Mouse (Mus musculus) hindbrain, embryonic 12.5 days (tissue): ENCODE results near the gene Mybbp1a. TPM values are rescaled to one million over a fixed set of nuclear protein-coding genes. Genes with fewer than 3 reads are reported as not detected.

Experiments used
- ATAC-seq: fragments of 200-750 bp; cut with Nextera tagmentation; 2 replicates; pipeline ENCODE4 v1.8.0; 2017; ENCODE audit warnings: moderate TSS enrichment; ENCODE audit not compliant: low FRiP score
- H3K27ac ChIP-seq: fragments of 300-500 bp; sonication (generic); 2 replicates; pipeline ENCODE4 v1.5.1; 2016; ENCODE audit warnings: mild to moderate bottlenecking
- H3K27me3 ChIP-seq: fragments of 300-500 bp; sonication (generic); 2 replicates; pipeline ENCODE4 v1.6.1; 2016; ENCODE audit warnings: mild to moderate bottlenecking
- H3K36me3 ChIP-seq: fragments of 300-500 bp; sonication (generic); 2 replicates; pipeline ENCODE4 v1.6.1; 2016; ENCODE audit warnings: mild to moderate bottlenecking
- H3K4me1 ChIP-seq: fragments of 300-500 bp; sonication (generic); 2 replicates; pipeline ENCODE4 v1.6.1; 2016
- H3K4me2 ChIP-seq: fragments of 300-500 bp; sonication (generic); replicated peaks from 2 replicates; pipeline ENCODE4 v1.6.1; 2016; ENCODE audit warnings: mild to moderate bottlenecking
- H3K4me3 ChIP-seq: fragments of 300-500 bp; sonication (generic); 2 replicates; pipeline ENCODE4 v1.5.1; 2016; ENCODE audit warnings: mild to moderate bottlenecking
- H3K9ac ChIP-seq: fragments of 300-500 bp; sonication (generic); 2 replicates; pipeline ENCODE4 v1.6.1; 2016; ENCODE audit warnings: mild to moderate bottlenecking, moderate library complexity
- H3K9me3 ChIP-seq: fragments of 300-500 bp; sonication (generic); replicated peaks from 2 replicates; pipeline ENCODE4 v1.6.1; 2016; ENCODE audit warnings: mild to moderate bottlenecking
- WGBS: fragments of 180-500 bp; shearing (Covaris S2); methylation state at CpG from one replicate; pipeline ENCODE4 v1.1.7; 2016; 5-methylcytosine and 5-hydroxymethylcytosine counted together
- polyA plus RNA-seq: library from polyadenylated mRNA; unstranded; fragments of >200 nt; fragmentation: Nextera tagmentation; extraction: Ambion mirVana; gene quantifications from 2 replicates; pipeline ENCODE4 v1.2.1, GENCODE M21; 2016

Gene Mybbp1a
- polyA plus RNA-seq, 1 experiment from 2014 or later = 112 TPM

DNA sequence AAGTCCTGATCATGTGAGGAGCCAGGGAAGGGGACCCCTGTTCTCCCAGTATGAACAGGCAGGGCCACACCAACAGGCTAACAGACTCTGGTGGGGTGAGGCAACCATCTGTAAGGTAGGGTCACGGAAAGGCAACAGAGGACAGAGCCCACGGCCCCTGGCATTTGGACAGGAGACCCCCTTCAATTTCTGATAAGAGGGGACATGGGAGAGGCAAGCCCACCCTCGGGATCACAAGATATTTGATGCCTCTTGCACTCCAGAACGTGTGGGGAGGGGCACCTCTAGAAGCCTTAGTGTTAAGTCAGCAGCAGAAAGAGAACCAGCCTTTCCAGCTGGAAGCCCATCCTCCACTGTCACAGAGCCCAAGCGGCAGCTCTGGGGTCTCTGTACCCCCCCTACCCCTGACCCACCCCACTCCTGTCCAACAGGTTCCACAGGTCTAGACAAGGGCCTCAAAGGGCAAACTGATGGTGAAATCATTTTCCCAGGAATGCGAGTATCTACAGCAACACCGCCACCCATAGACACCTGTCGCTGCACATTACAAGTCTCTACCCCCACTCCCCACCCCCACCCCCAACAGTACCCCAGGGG is 35.0 kb upstream of the Mybbp1a start:
- peaks cover 33% of the 10 kb centered on the region for H3K27me3 ChIP-seq
- no peak overlapping the region for H3K27ac ChIP-seq
- no peaks in the 10 kb centered on the region for H3K36me3 ChIP-seq
- no peak overlapping the region for H3K9ac ChIP-seq
- no peak overlapping the region for H3K4me2 ChIP-seq
- H3K9me3 ChIP-seq = no peaks in the 10 kb centered on the region
- no peak for ATAC-seq
- peaks cover 25% of the 10 kb centered on the region for H3K4me1 ChIP-seq
- no peak overlapping the region for H3K4me3 ChIP-seq
- 52% methylated on average over 8 of the region's 8 CpGs for WGBS

DNA sequence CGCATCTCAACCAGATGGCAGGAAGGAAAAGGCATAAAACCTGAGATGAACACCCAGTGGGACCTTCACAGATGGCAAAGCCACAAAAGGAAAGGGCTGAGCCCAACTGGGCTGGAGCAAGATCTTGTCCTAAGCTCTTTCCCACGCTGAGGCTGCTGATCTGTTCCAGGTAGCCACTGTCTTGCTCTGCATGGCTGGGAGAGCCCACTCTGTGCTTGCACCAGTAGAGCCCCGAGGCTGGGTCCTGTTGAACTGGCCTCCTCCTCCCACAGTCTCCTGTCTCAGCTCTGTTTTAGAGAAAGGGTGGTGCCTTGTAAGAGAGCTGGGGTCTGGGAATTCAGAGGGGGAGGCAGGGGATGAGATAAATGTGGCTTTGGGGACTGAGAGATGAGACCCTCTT is 34.1 kb upstream of the Mybbp1a start:
- Histone ChIP-seq H3K27me3 (peaks cover 42% of the 10 kb centered on the region), H3K9ac (no peak overlapping the region), H3K27ac (no peak overlapping the region), H3K36me3 (no peaks in the 10 kb centered on the region), H3K9me3 (no peaks in the 10 kb centered on the region), H3K4me2 (no peak overlapping the region), H3K4me1 (peaks cover 27% of the 10 kb centered on the region), H3K4me3 (no peak overlapping the region)
- ATAC-seq = no peak
- WGBS = 22% methylated on average over 3 of the region's 3 CpGs

DNA sequence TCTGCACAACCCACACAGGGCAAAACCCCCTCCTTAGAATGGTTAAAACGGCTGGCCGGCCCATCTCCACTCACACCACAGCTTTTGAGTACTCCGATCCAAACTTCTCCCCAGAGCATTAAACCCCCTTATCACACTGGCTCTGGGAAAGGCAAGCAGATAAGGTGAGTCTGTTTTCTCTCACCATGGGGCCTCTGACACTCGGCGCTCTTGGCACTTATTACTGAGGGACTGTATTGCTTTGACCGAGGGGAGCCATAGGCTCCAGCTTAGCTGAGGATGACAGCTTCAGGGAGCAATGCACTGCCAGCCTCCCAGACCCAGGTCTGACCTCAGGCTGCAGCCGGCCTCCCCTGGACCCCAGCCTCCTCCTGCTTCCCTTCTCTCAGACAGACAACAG is 33.6 kb upstream of the Mybbp1a start:
- WGBS = 13% methylated on average over 7 of the region's 7 CpGs

DNA sequence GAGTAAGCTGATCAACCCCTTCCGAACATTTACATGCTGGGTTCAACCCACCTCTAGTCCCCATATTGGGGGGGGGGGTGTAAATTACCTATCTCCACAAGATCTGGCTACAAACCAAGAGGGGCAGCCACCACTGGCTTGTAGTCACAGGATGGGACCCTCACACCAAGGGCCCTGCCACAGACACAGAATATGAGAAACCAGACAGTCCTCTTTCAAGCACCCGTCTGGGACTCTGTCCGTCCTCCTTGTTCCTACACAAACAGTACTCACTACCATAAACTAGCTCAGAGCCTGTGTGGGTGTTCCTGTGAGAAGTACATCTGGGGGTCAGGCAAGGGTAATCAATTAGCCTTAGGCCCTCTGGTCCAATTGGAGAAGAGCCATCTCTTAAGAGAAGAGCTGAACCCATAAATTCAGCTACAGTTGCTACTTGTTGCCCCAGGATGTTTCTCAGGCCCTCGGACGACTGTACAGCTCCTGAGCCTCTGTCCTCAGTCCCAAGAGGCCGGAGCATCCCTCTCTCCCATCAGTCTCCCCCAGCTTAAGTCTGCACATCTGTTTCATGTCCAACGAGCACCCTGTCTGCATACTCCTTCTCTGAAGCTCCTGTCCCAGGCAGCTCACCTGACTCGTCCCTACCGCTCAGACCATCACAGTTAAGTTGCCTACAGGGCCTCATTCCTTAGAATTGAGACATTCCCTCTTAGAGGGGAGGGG is 32.5 kb upstream of the Mybbp1a start:
- no peaks in the 10 kb centered on the region for H3K36me3 ChIP-seq
- H3K4me2 ChIP-seq = no peak overlapping the region; the same call in 1 of the 2 replicates
- H3K4me3 ChIP-seq = no peak overlapping the region
- no peak overlapping the region for H3K9ac ChIP-seq
- H3K9me3 ChIP-seq = no peaks in the 10 kb centered on the region
- H3K27me3 ChIP-seq = peaks cover 57% of the 10 kb centered on the region
- H3K27ac ChIP-seq = no peak overlapping the region
- H3K4me1 ChIP-seq = peaks cover 27% of the 10 kb centered on the region
- 68% methylated on average over 9 of the region's 9 CpGs for WGBS
- ATAC-seq = no peak

More for the DNA sequence above, 33.6 kb upstream of the Mybbp1a start:
- Histone ChIP-seq H3K4me2 (no peak overlapping the region), H3K4me1 (peaks cover 27% of the 10 kb centered on the region), H3K9me3 (no peaks in the 10 kb centered on the region), H3K27me3 (peaks cover 47% of the 10 kb centered on the region), H3K4me3 (no peak overlapping the region), H3K9ac (no peak overlapping the region), H3K27ac (no peak overlapping the region), H3K36me3 (no peaks in the 10 kb centered on the region)
- ATAC-seq = no peak

DNA sequence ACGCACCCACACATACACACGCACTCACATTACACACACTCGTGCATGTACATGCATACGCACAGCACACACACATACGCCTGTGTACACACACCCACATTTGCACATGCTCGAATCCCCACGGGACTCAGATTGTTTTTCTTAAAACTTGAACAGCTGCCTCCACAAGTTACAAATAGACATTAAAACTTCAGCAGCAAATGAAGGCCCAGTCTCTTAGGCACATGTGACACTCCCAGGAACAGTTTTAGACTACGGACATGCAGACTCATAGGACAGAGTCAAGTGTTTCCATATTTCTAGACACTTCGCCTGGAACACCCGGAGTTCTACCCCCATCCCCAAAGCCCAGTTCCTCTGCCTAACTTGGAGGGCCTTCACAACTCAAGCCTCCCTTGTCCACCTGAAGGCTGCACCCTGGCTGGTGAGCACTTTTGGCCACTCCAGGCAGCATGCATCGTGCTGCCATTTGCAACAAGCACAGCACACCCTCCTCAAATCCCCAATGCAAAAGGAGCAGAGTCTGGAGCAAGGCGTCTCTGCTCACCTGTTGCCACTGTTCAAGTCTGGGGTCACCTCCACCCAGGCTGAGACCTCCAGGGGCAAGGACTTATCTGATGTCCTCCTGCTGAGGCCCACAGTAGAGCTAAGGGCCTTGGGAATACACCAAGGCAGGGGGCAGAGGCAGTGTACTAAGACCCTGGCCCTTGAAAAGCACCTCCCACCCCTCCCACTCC is 31.3 kb upstream of the Mybbp1a start:
- H3K4me2 ChIP-seq = peak overlapping the region; percentile 99
- ATAC-seq = no peak
- no peak overlapping the region for H3K9ac ChIP-seq
- 75% methylated on average over 12 of the region's 12 CpGs for WGBS
- H3K27ac ChIP-seq = no peak overlapping the region
- H3K4me1 ChIP-seq = peaks cover 27% of the 10 kb centered on the region
- H3K4me3 ChIP-seq = no peak overlapping the region
- peaks cover 59% of the 10 kb centered on the region for H3K27me3 ChIP-seq
- no peaks in the 10 kb centered on the region for H3K9me3 ChIP-seq
- H3K36me3 ChIP-seq = no peaks in the 10 kb centered on the region

DNA sequence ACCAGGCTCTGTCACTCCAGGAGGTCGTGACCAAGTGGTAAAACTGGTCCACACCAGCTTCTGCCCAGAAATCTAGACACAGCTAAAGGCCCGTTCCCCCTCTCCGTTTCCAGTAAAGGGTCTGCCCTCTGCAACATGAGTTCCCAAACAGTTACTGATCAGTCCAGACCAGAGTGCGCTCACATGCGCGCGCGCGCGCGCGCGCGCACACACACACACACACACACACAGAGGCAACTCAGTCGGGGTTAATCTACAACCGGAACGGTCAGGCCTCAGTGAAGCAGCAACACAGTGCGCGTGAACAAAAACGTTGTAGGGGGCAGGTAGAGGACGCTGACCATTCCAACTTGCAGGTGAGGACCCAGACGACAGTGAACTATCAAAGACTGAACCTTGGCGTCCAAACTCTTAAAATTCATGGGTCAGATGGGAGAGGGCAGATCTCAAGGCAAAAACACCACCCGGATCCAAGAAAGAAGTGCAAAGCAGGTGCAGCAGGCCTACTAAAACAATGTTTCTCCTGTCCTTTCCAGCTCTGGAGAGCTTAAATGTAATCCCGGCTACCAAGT is 30.5 kb upstream of the Mybbp1a start:
- Histone ChIP-seq H3K4me3 (peak overlapping the region; percentile 64), H3K27me3 (peaks cover 59% of the 10 kb centered on the region), H3K27ac (no peak overlapping the region), H3K9me3 (no peaks in the 10 kb centered on the region), H3K4me2 (peak overlapping the region; percentile 99), H3K9ac (peak overlapping the region; percentile 77; the same call in 1 of the 2 replicates), H3K4me1 (peaks cover 27% of the 10 kb centered on the region), H3K36me3 (no peaks in the 10 kb centered on the region)
- WGBS = 1% methylated on average over 25 of the region's 25 CpGs
- ATAC-seq = no peak

DNA sequence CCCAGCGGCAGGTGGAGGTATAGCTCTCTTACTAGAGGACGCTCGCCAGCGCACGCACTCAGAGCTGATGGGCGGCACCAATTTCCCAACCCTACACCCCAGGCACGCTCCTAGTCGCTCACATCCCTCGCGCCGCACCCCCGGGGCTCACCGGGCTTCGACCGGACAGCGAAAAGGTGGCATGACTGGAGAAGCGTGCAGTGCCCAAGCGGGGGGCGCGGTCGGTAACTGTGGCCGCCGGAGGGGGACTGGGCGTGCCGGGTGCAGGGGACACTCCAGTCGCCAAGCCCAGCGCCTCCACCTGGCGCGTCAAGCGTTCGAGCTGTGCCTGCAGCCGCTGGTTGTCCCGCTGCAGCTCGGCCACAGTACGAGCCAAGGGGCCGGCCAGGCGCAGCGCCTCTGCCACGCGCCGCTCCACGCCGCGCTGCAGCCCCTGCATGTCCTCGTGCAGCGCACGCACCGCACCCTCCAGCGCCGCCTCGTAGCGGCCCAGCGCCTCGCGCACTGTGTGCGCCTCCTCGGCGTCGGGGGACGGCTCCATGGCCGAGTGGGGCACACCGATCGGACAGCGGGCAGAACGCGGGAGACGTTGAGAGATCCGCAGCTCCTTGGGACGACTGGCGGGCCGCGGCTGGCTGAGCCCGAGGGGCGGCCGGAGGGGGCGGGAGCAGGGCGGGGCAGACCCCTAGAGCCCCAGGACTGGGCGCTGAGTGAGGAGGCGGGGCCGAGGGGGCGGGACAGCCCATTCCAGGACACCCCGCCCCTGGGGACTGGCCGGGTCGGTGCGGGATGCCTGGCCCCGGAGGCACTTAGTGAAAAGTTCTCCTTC is 29.8 kb upstream of the Mybbp1a start, which contains the start of gene Smtnl2:
Smtnl2 (minus strand) TSS at position 621 of the 829 bp plus-strand sequence.
- Histone ChIP-seq H3K36me3 (no peaks in the 10 kb centered on the region), H3K27me3 (peaks cover 59% of the 10 kb centered on the region), H3K27ac (0 out of 2 replicates have a peak within 1 kb of the TSS, but pooled peaks have one; percentile 30), H3K4me3 (peak within 1 kb of the TSS; percentile 64), H3K9ac (peak within 1 kb of the TSS; percentile 77), H3K4me1 (peaks cover 26% of the 10 kb centered on the region), H3K4me2 (peak within 1 kb of the TSS; percentile 99), H3K9me3 (no peaks in the 10 kb centered on the region)
- under 1% methylated on average over 84 of the region's 86 CpGs for WGBS
- peak; percentile 81 for ATAC-seq

DNA sequence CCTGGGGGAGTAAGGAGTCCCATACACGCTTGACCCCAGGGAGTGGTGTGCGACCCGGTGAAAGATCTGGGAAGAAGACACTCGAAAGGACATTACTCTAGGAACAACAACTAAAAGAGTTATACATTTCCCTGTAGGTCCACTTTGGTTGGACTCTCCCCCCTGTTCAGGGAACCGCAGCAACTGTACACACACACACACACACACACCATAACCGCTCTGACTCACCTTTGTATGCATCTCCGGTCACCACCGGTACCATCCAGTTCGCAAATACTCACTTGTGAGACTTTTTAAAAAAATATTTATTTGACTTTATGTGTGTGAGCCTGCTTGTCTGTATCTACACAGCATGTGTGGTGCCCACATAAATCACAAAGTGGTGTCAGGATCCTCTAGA is 29.2 kb upstream of the Mybbp1a start:
- H3K9me3 ChIP-seq = no peaks in the 10 kb centered on the region
- 30% methylated on average over 9 of the region's 9 CpGs for WGBS
- H3K27me3 ChIP-seq = peaks cover 58% of the 10 kb centered on the region
- H3K27ac ChIP-seq = no peak overlapping the region
- peaks cover 21% of the 10 kb centered on the region for H3K4me1 ChIP-seq
- no peak for ATAC-seq
- no peaks in the 10 kb centered on the region for H3K36me3 ChIP-seq
- H3K4me2 ChIP-seq = peak overlapping the region; percentile 99
- H3K4me3 ChIP-seq = peak overlapping the region; percentile 64
- peak overlapping the region; percentile 77 for H3K9ac ChIP-seq

DNA sequence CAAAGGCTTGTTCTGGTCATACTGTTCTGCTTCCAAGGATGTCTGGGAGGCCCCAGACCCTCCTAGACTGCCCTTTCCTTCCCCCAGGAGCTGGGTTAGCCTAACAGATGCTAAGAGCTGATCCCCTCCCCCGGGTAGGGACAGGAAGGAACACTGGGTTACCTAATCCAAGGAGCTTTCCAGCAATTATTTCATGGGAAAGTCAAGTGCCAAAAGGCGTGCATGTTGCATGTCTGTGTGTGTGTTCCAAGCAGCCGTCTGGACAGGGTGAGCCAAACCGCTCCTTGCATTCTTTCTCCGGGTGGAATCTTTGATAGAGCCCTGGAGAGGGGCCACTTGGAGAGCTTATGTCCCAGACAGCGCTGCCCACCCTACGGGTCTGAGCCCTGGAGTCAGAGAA is 28.1 kb upstream of the Mybbp1a start:
- H3K4me1 ChIP-seq = peaks cover 29% of the 10 kb centered on the region
- H3K4me3 ChIP-seq = no peak overlapping the region
- H3K36me3 ChIP-seq = no peaks in the 10 kb centered on the region
- no peak overlapping the region for H3K9ac ChIP-seq
- H3K27ac ChIP-seq = no peak overlapping the region
- H3K27me3 ChIP-seq = peaks cover 55% of the 10 kb centered on the region
- H3K9me3 ChIP-seq = no peaks in the 10 kb centered on the region
- WGBS = 86% methylated on average over 7 of the region's 7 CpGs
- ATAC-seq = no peak
- H3K4me2 ChIP-seq = no peak overlapping the region

DNA sequence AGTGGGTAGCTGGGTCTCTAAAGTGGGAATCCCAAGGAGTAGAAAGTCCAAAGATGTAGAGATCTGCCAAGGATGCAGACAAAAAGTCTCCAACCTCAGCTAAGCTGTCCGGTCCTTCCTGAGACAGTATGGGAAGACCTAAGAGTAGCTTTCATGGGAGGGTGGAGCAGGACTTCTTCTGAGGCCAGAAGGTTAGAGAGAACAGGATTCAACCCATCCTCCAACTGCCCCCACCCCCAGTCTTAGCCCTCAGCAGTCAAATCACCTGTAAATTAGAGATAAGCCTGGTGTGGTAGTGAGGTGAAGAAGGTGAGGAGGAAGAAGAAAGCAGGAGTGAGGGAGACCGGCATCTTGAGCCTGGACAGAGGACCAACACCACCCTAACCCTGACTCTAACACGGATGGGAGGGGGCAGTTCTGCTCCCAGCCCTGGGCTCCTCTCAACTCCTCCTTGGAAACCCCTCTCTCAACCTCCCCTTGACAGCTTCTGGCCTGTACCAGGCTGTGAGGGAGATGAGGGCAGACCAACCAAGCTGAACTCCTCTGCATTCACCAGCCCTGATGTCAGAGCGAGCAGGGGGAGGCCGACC is 27.5 kb upstream of the Mybbp1a start:
- H3K27ac ChIP-seq = no peak overlapping the region
- H3K9me3 ChIP-seq = no peaks in the 10 kb centered on the region
- H3K4me3 ChIP-seq = no peak overlapping the region
- H3K4me1 ChIP-seq = peaks cover 33% of the 10 kb centered on the region
- no peak for ATAC-seq
- H3K27me3 ChIP-seq = peaks cover 48% of the 10 kb centered on the region
- no peaks in the 10 kb centered on the region for H3K36me3 ChIP-seq
- H3K9ac ChIP-seq = no peak overlapping the region
- WGBS = 63% methylated on average over 5 of the region's 5 CpGs
- H3K4me2 ChIP-seq = no peak overlapping the region

DNA sequence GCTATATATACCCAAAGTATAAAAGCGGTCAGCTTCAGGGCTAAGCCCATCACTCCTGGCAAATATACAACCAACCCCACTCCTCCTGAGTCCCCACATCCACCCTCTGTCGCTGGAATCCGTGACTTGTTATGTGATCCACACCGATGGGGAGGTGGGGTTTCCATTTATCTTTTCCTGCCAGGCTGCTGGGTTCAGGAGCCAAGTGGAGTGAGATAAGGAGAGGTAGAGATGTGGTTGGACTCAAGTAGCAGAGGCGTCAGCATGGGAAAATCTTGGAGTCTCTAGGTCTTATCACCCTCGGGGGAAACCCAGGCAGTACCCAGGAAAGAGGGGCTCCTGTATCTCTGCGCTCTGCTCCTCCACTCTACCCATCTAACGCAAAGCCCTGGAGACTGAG is 26.0 kb upstream of the Mybbp1a start:
- ATAC-seq = no peak
- Histone ChIP-seq H3K27me3 (peaks cover 36% of the 10 kb centered on the region), H3K4me1 (peaks cover 32% of the 10 kb centered on the region), H3K9ac (no peak overlapping the region), H3K36me3 (no peaks in the 10 kb centered on the region), H3K4me2 (no peak overlapping the region), H3K9me3 (no peaks in the 10 kb centered on the region), H3K4me3 (no peak overlapping the region), H3K27ac (no peak overlapping the region)
- 85% methylated on average over 8 of the region's 8 CpGs for WGBS
